ENCODE assay signal across 18 mouse cellular contexts in genomic region chr19:27336126-27336917, GRCm38 (mm10). TPM values are rescaled to one million over a fixed set of nuclear protein-coding genes. Genes with fewer than 3 reads are reported as not detected.
DNase-seq lines count a peak whose midpoint lies in the region; ATAC-seq and TF ChIP-seq lines count a peak whose summit lies in the region.
"Had no signal": no experiment of that assay in that cellular context is flagged by ENCODE, and none has a peak within 500 bp of the region (broad histone marks: within the 10 kb centered on the region; RNA-seq: fewer than 3 reads in every experiment).

No protein-coding gene starts in this region.

- TF ChIP-seq POLR2A in limb, embryonic 14.5 days (IDR thresholded peaks at IDR 0.05; ENCODE audit: borderline replicate concordance, extremely low read depth, insufficient read depth, insufficient read length) = no peak

- ATAC-seq in limb, embryonic 14.5 days (ENCODE audit: low FRiP score, low read depth) = peak; percentile 73; the same call in 1 of the 2 replicates
- 0 out of 2 replicates have a peak, but pooled peaks have one; percentile 32 for ATAC-seq in limb, embryonic 15.5 days (ENCODE audit: insufficient number of reproducible peaks, low FRiP score, low TSS enrichment, low read depth)
- ATAC-seq: CD4-positive, CD25-positive, alpha-beta regulatory T cell, adult 4 months; Patski had no signal

- H3K4me2 ChIP-seq in limb, embryonic 14.5 days (replicated peaks; ENCODE audit: low read depth, low read length, severe bottlenecking) = no peak overlapping the region
- no peak overlapping the region for H3K4me2 ChIP-seq in limb, embryonic 15.5 days
- H3K4me2 ChIP-seq: hindbrain, embryonic 13.5 days; limb, embryonic 13.5 days had no signal

- H3K9ac ChIP-seq in limb, embryonic 14.5 days (ENCODE audit: low read depth, low read length, severe bottlenecking) = no peak overlapping the region
- no peak overlapping the region for H3K9ac ChIP-seq in limb, embryonic 15.5 days
- H3K9ac ChIP-seq: hindbrain, embryonic 13.5 days; limb, embryonic 13.5 days had no signal

- DNase-seq in limb, embryonic 14.5 days (ENCODE audit: low spot score) = peak; percentile 57
- no peak for DNase-seq in limb, embryonic 10.5 days (ENCODE audit: low spot score)
- peak; percentile 73 for DNase-seq in NIH3T3 (ENCODE audit: low read depth)
- peak; percentile 45 for DNase-seq in gastrocnemius, postnatal 14 days
- no peak for DNase-seq in left cerebral cortex, postnatal 10 days (ENCODE audit: extremely low spot score in 1 of 2, low spot score in 2 of 2)
- no peak for DNase-seq in embryo, embryonic 10 days (ENCODE audit: low spot score)
- DNase-seq in layer of hippocampus, adult 8-10 months (ENCODE audit: low spot score in 2 of 2) = no peak
- DNase-seq: adrenal gland, postnatal 10 days; kidney, adult 8-10 months; layer of hippocampus, adult 9-11 months; thymus, postnatal 36 days had no signal

- H3K4me1 ChIP-seq in limb, embryonic 14.5 days (ENCODE audit: control insufficient read depth, insufficient read depth, low read length) = peaks cover 9% of the 10 kb centered on the region
- H3K4me1 ChIP-seq in limb, embryonic 10.5 days = peaks cover 12% of the 10 kb centered on the region
- 0 out of 2 replicates have a peak, but pooled peaks cover 4% of the 10 kb centered on the region for H3K4me1 ChIP-seq in limb, embryonic 15.5 days

- H3K9me3 ChIP-seq in limb, embryonic 14.5 days (ENCODE audit: control insufficient read depth, low read length) = no peaks in the 10 kb centered on the region
- no peaks in the 10 kb centered on the region for H3K9me3 ChIP-seq in limb, embryonic 10.5 days (replicated peaks)
- H3K9me3 ChIP-seq in limb, embryonic 15.5 days = no peaks in the 10 kb centered on the region
- H3K9me3 ChIP-seq: hindbrain, embryonic 13.5 days; limb, embryonic 13.5 days had no signal

- intact Hi-C loops in gastrocnemius, postnatal 14 days (cut with DNase I; ENCODE audit: low total_unique reads) = no loop called here
- intact Hi-C loops in left cerebral cortex, postnatal 10 days (cut with DNase I) = no loop called here

- no peak overlapping the region for H3K4me3 ChIP-seq in limb, embryonic 14.5 days (replicated peaks; ENCODE audit: low read length)
- H3K4me3 ChIP-seq in limb, embryonic 10.5 days = no peak overlapping the region
- no peak overlapping the region for H3K4me3 ChIP-seq in limb, embryonic 15.5 days
- H3K4me3 ChIP-seq: hindbrain, embryonic 13.5 days; limb, embryonic 13.5 days had no signal

- WGBS in limb, embryonic 14.5 days = 58% methylated on average over 4 of the region's 4 CpGs
- WGBS in limb, embryonic 10.5 days = 84% methylated on average over 4 of the region's 4 CpGs
- 61% methylated on average over 4 of the region's 4 CpGs for WGBS in limb, embryonic 15.5 days

- H3K27me3 ChIP-seq in limb, embryonic 14.5 days (ENCODE audit: control insufficient read depth, insufficient read depth, low read length) = no peaks in the 10 kb centered on the region
- no peaks in the 10 kb centered on the region for H3K27me3 ChIP-seq in limb, embryonic 10.5 days (ENCODE audit: low read depth, poor library complexity, severe bottlenecking)
- 0 out of 2 replicates have a peak, but pooled peaks cover 4% of the 10 kb centered on the region for H3K27me3 ChIP-seq in limb, embryonic 15.5 days
- H3K27me3 ChIP-seq: hindbrain, embryonic 13.5 days; limb, embryonic 13.5 days; Patski had no signal

- H3K36me3 ChIP-seq in limb, embryonic 14.5 days (ENCODE audit: control insufficient read depth, insufficient read depth, low read length) = no peaks in the 10 kb centered on the region
- H3K36me3 ChIP-seq in limb, embryonic 10.5 days = no peaks in the 10 kb centered on the region
- H3K36me3 ChIP-seq in limb, embryonic 15.5 days = no peaks in the 10 kb centered on the region
- H3K36me3 ChIP-seq: hindbrain, embryonic 13.5 days; limb, embryonic 13.5 days had no signal

- no peak overlapping the region for H3K27ac ChIP-seq in limb, embryonic 14.5 days (replicated peaks; ENCODE audit: low read depth, low read length)
- H3K27ac ChIP-seq in limb, embryonic 10.5 days = no peak overlapping the region
- peak overlapping the region; percentile 57; the same call in 1 of the 2 replicates for H3K27ac ChIP-seq in limb, embryonic 15.5 days
- H3K27ac ChIP-seq: hindbrain, embryonic 13.5 days; limb, embryonic 13.5 days had no signal

RNA-seq across cellular contexts. Expression of gene Kcnv2, which starts 13.9 kb away (rescaled TPM):
- 0.01 and 0.03 TPM in 2 replicates for polyA plus RNA-seq in limb, embryonic 14.5 days (2012; rRNA removed)
- polyA plus RNA-seq in limb, embryonic 14.5 days (2014; fragmentation: Nextera tagmentation; extraction: Ambion mirVana) = not detected in 2 replicates
- polyA plus RNA-seq in limb, embryonic 10.5 days (2016; fragmentation: Nextera tagmentation; extraction: Ambion mirVana) = 0.03 and 0.08 TPM in 2 replicates
- total RNA-seq in gastrocnemius, postnatal 14 days (2021) = under 1 TPM; 0.04 to 0.07 TPM
- 0.03 TPM in 1 of 2 replicates, not detected in the other for polyA plus RNA-seq in limb, embryonic 15.5 days (2015; fragmentation: Nextera tagmentation; extraction: Ambion mirVana)
- total RNA-seq in left cerebral cortex, postnatal 10 days (2021) = not detected
- under 1 TPM in 2 of 4 experiments, not detected in 2; 0.07 to 0.12 TPM for total RNA-seq in layer of hippocampus, adult 8-10 months (2022)
- total RNA-seq: megakaryocyte progenitor cell, adult 5-6 weeks had no signal
- polyA plus RNA-seq: CD4-positive, CD25-positive, alpha-beta regulatory T cell, adult 4 months; cortical plate, adult 2 months; Patski had no signal

Comparison
In these comparisons a context has a peak if more than half of its experiments do, and no peak if none do; other contexts are left out.
1. DNase-seq: peak in limb, embryonic 14.5 days (single experiment), NIH3T3 (single experiment) and gastrocnemius, postnatal 14 days (single experiment); none in limb, embryonic 10.5 days (single experiment), left cerebral cortex, postnatal 10 days (0 of 2), embryo, embryonic 10 days (single experiment) and layer of hippocampus, adult 8-10 months (0 of 2).